Mouse (Mus musculus): Measurements from ENCODE around the gene Atp5g3.
A peak's percentile ranks its signal among the peaks of the same experiment; 100 is the strongest.

Gene Atp5g3

GRCm38 (mm10) chr2:73893473-73894270, 17.5 kb downstream of the Atp5g3 start:
- peak; percentile 11 for DNase-seq

GRCm38 (mm10) chr2:73892464-73893296, 18.4 kb downstream of the Atp5g3 start, which contains the start of gene Atf2:
Gene Atf2 (minus strand): TSS chr2:73892639.
- peak; percentile 99 for DNase-seq

- DNase-seq = no peak
Observed at GRCm38 (mm10) chr2:73891701-73892463, 19.2 kb downstream of the Atp5g3 start.

- DNase-seq = no peak
Observed at GRCm38 (mm10) chr2:73885997-73886396, 25.1 kb downstream of the Atp5g3 start.

GRCm38 (mm10) chr2:73877891-73878290, 33.2 kb downstream of the Atp5g3 start:
- DNase-seq = no peak

GRCm38 (mm10) chr2:73867764-73868487, 43.2 kb downstream of the Atp5g3 start:
- DNase-seq = peak; percentile 21

GRCm38 (mm10) chr2:73860046-73860624, 51.0 kb downstream of the Atp5g3 start:
- no peak for DNase-seq
